Mouse (Mus musculus): ENCODE results near the gene Phf6. TPM values are rescaled to one million over a fixed set of nuclear protein-coding genes. Genes with fewer than 3 reads are reported as not detected.
"Not testable (repeated sequence)": the region's sequence is repeated elsewhere in the genome, so short reads cannot be mapped to it uniquely, and the experiment has no call there.

Phf6 gene
- polyA plus RNA-seq (2014; fragmentation: Nextera tagmentation; extraction: Ambion mirVana), result 29.7 and 35.0 TPM in 2 replicates

DNA sequence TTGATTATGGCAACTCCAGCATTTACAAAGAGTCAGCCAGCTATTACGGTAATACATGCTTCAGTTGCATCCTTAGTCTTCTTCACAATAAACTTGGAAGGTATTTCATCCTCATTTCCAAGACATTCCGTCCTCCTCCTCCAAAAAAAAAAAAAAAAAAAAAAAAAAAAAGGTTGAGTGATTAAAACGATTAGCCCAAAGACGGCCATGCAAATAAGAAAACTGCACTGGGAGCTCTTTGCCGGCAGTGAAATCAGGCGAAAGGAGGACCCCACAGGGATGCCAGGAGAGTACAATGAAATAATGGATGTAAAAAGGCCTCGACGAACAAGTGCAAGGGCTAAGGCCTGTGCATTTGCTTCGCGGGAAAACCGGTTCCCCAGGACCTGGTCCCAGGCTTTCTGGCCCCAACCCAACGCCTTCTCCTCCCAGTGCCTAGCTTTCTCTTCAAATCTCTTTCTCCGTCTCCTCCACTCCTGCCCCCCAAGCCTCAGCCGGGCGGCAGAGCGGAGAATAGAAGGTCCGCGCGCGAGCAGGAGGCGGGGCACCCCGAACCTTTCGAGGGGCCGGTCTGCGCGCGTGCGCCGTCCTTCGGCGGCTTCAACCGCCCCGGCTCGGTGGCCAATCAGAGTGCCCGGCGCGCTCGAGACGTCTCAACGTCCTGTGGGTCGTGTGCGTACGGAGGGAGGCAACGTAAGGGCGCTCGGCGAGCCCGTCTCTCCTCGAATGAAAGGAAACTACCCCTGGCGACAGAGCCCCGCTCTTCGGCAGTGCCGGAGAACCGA lies at the start of gene Phf6:
Gene Phf6 (plus strand): TSS at position 680 of the 785 bp plus-strand sequence.
- peak within 1 kb of the TSS; percentile 62 for H3K4me2 ChIP-seq
- DNase-seq (ENCODE audit: low spot score), result peak; percentile 80
- WGBS, result 20% methylated on average over 50 of the region's 54 CpGs

DNA sequence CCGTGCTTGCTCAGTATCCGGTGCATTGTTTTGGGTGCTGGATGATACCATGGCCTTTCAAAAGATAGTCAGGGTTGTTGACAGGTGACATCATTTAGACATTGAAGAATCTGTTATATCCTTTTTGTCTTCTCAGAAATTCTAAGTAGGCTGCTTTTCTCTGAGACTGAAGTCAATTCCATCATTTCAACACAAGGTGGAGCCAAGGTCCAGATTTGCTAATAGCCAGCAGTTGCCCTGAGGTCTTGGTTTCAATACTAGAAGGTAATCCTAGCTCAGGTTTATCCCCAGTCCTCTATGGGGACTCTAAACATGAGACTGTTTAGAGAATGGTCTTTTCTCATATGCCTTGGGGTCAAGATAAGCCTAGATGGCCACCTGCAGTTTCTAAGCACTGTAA lies 47.9 kb upstream of the Phf6 start:
- DNase-seq (ENCODE audit: low spot score), result no peak
- H3K4me2 ChIP-seq, result no peak overlapping the region
- no peak overlapping the region for H3K4me3 ChIP-seq (ENCODE audit: low read depth, low read length)
- H3K27ac ChIP-seq (ENCODE audit: low read depth, low read length), result no peak overlapping the region
- no peaks in the 10 kb centered on the region for H3K4me1 ChIP-seq (replicated peaks; ENCODE audit: control insufficient read depth, insufficient read depth, low read length)
- WGBS, result 40% methylated on average over 2 of the region's 2 CpGs
- no peaks in the 10 kb centered on the region; the same call in 1 of the 2 replicates for H3K27me3 ChIP-seq (replicated peaks; ENCODE audit: control insufficient read depth, insufficient read depth, low read length)
- no peak overlapping the region for H3K9ac ChIP-seq (ENCODE audit: low read depth, low read length)
- H3K9me3 ChIP-seq (ENCODE audit: control insufficient read depth, low read length), result no peaks in the 10 kb centered on the region
- no peak for ATAC-seq (replicated peaks; ENCODE audit: low FRiP score)
- H3K36me3 ChIP-seq (ENCODE audit: control insufficient read depth, insufficient read depth, low read length), result no peaks in the 10 kb centered on the region

More for the DNA sequence above, at the start of gene Phf6:
- peak; percentile 100 for ATAC-seq (replicated peaks; ENCODE audit: low FRiP score)
- no peaks in the 10 kb centered on the region for H3K4me1 ChIP-seq (replicated peaks; ENCODE audit: control insufficient read depth, insufficient read depth, low read length)
- H3K36me3 ChIP-seq (ENCODE audit: control insufficient read depth, insufficient read depth, low read length), result no peaks in the 10 kb centered on the region
- peak within 1 kb of the TSS; percentile 79 for H3K9ac ChIP-seq (ENCODE audit: low read depth, low read length)
- H3K27ac ChIP-seq (ENCODE audit: low read depth, low read length), result peak within 1 kb of the TSS; percentile 73
- no peaks in the 10 kb centered on the region for H3K9me3 ChIP-seq (ENCODE audit: control insufficient read depth, low read length)
- peak within 1 kb of the TSS; percentile 73 for H3K4me3 ChIP-seq (ENCODE audit: low read depth, low read length)
- no peaks in the 10 kb centered on the region; the same call in 1 of the 2 replicates for H3K27me3 ChIP-seq (replicated peaks; ENCODE audit: control insufficient read depth, insufficient read depth, low read length)

DNA sequence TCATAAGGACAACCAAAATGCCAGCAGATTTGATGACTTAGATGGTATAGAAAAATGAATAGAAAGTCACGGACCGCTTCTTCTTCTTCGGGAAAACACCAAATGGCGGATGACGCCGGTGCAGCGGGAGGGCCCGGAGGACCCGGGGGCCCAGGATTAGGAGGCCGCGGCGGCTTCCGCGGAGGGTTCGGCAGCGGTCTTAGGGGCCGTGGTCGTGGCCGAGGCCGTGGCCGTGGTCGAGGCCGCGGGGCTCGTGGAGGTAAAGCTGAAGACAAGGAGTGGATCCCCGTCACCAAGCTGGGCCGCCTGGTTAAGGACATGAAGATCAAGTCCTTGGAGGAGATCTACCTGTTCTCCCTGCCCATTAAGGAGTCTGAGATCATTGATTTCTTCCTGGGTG lies 13.6 kb upstream of the Phf6 start:
- WGBS, result 68% methylated on average over 23 of the region's 27 CpGs
- H3K27me3 ChIP-seq (replicated peaks; ENCODE audit: control insufficient read depth, insufficient read depth, low read length); ATAC-seq (replicated peaks; ENCODE audit: low FRiP score); H3K4me3 ChIP-seq (ENCODE audit: low read depth, low read length); H3K9ac ChIP-seq (ENCODE audit: low read depth, low read length); DNase-seq (ENCODE audit: low spot score); H3K36me3 ChIP-seq (ENCODE audit: control insufficient read depth, insufficient read depth, low read length); H3K27ac ChIP-seq (ENCODE audit: low read depth, low read length); H3K4me1 ChIP-seq (replicated peaks; ENCODE audit: control insufficient read depth, insufficient read depth, low read length); H3K4me2 ChIP-seq; H3K9me3 ChIP-seq (ENCODE audit: control insufficient read depth, low read length): not testable (repeated sequence)

GRCm38 (mm10) chrX:52912372-52912728 lies 284 bp downstream of the Phf6 start:
- Histone ChIP-seq H3K27ac (ENCODE audit: low read depth, low read length) (peak overlapping the region; percentile 73), H3K4me3 (ENCODE audit: low read depth, low read length) (peak overlapping the region; percentile 73), H3K9me3 (ENCODE audit: control insufficient read depth, low read length) (no peaks in the 10 kb centered on the region), H3K9ac (ENCODE audit: low read depth, low read length) (peak overlapping the region; percentile 79), H3K27me3 (replicated peaks; ENCODE audit: control insufficient read depth, insufficient read depth, low read length) (no peaks in the 10 kb centered on the region), H3K4me1 (replicated peaks; ENCODE audit: control insufficient read depth, insufficient read depth, low read length) (no peaks in the 10 kb centered on the region), H3K4me2 (peak overlapping the region; percentile 61), H3K36me3 (ENCODE audit: control insufficient read depth, insufficient read depth, low read length) (no peaks in the 10 kb centered on the region)
- no peak for DNase-seq (ENCODE audit: low spot score)
- 11% methylated on average over 26 of the region's 26 CpGs for WGBS
- ATAC-seq (replicated peaks; ENCODE audit: low FRiP score), result no peak; the same call in 1 of the 2 replicates

GRCm38 (mm10) chrX:52912826-52913701 lies 998 bp downstream of the Phf6 start:
- DNase-seq (ENCODE audit: low spot score), result peak; percentile 30
- peak overlapping the region; percentile 79 for H3K9ac ChIP-seq (ENCODE audit: low read depth, low read length)
- H3K9me3 ChIP-seq (ENCODE audit: control insufficient read depth, low read length), result no peaks in the 10 kb centered on the region
- no peaks in the 10 kb centered on the region for H3K27me3 ChIP-seq (replicated peaks; ENCODE audit: control insufficient read depth, insufficient read depth, low read length)
- ATAC-seq (replicated peaks; ENCODE audit: low FRiP score), result no peak
- no peak overlapping the region; the same call in 1 of the 2 replicates for H3K27ac ChIP-seq (ENCODE audit: low read depth, low read length)
- WGBS, result 15% methylated on average over 31 of the region's 31 CpGs
- H3K4me3 ChIP-seq (ENCODE audit: low read depth, low read length), result peak overlapping the region; percentile 73
- no peaks in the 10 kb centered on the region for H3K4me1 ChIP-seq (replicated peaks; ENCODE audit: control insufficient read depth, insufficient read depth, low read length)
- H3K36me3 ChIP-seq (ENCODE audit: control insufficient read depth, insufficient read depth, low read length), result no peaks in the 10 kb centered on the region
- peak overlapping the region; percentile 61 for H3K4me2 ChIP-seq

DNA sequence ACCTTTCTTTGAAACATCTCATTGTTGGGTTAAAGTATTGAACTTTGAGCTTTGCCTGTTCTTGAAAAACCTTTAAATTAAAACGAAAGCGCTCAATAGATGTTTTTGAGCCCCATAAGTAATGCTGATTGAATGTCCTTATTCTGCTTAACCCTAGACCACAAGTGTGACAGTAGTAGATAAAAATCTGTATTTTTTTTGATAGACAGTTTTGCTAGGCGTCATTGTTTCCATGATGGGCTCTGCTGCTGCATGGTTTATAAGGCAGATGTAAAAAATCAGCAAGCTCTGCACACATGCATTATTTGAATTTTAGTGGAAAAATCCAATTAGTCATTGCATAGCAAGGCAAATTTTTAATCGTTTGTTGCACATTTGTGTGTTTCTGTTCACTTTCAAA lies 1.8 kb downstream of the Phf6 start:
- H3K27ac ChIP-seq (ENCODE audit: low read depth, low read length), result no peak overlapping the region
- H3K4me3 ChIP-seq (ENCODE audit: low read depth, low read length), result peak overlapping the region; percentile 73
- H3K36me3 ChIP-seq (ENCODE audit: control insufficient read depth, insufficient read depth, low read length), result no peaks in the 10 kb centered on the region
- H3K27me3 ChIP-seq (replicated peaks; ENCODE audit: control insufficient read depth, insufficient read depth, low read length), result no peaks in the 10 kb centered on the region
- H3K9me3 ChIP-seq (ENCODE audit: control insufficient read depth, low read length), result no peaks in the 10 kb centered on the region
- peak overlapping the region; percentile 61 for H3K4me2 ChIP-seq
- DNase-seq (ENCODE audit: low spot score) (no peak), ATAC-seq (replicated peaks; ENCODE audit: low FRiP score) (no peak)
- H3K4me1 ChIP-seq (replicated peaks; ENCODE audit: control insufficient read depth, insufficient read depth, low read length), result no peaks in the 10 kb centered on the region
- no peak overlapping the region for H3K9ac ChIP-seq (ENCODE audit: low read depth, low read length)
- WGBS, result 58% methylated on average over 4 of the region's 4 CpGs

DNA sequence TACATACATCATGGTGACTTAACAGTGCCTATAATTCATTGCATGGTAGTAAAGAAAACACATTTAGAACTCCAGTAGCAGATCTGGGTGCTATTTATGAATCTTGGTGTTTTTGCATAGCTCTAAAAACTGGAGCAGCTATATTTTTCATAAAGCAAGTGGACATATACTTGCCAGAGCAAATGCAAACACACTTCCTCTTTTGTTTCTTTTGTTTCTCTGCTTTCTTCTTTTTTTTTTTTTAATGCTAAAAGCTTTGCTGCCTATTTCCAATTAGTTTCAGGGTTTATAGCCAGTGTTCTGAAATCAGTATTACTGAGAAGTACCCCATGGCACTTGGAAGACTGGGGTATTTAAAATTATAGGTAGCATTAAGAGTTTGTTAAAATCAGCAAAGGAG lies 2.6 kb downstream of the Phf6 start:
- DNase-seq (ENCODE audit: low spot score), result no peak
- H3K27me3 ChIP-seq (replicated peaks; ENCODE audit: control insufficient read depth, insufficient read depth, low read length), result no peaks in the 10 kb centered on the region
- no peak overlapping the region for H3K4me2 ChIP-seq
- ATAC-seq (replicated peaks; ENCODE audit: low FRiP score), result no peak
- no peaks in the 10 kb centered on the region for H3K36me3 ChIP-seq (ENCODE audit: control insufficient read depth, insufficient read depth, low read length)
- H3K4me3 ChIP-seq (ENCODE audit: low read depth, low read length), result no peak overlapping the region
- no peak overlapping the region for H3K27ac ChIP-seq (ENCODE audit: low read depth, low read length)
- H3K4me1 ChIP-seq (replicated peaks; ENCODE audit: control insufficient read depth, insufficient read depth, low read length), result no peaks in the 10 kb centered on the region
- no peaks in the 10 kb centered on the region for H3K9me3 ChIP-seq (ENCODE audit: control insufficient read depth, low read length)
- no peak overlapping the region for H3K9ac ChIP-seq (ENCODE audit: low read depth, low read length)

- Histone ChIP-seq H3K9me3 (ENCODE audit: control insufficient read depth, low read length) (no peaks in the 10 kb centered on the region), H3K4me2 (no peak overlapping the region), H3K36me3 (ENCODE audit: control insufficient read depth, insufficient read depth, low read length) (no peaks in the 10 kb centered on the region), H3K27me3 (replicated peaks; ENCODE audit: control insufficient read depth, insufficient read depth, low read length) (no peaks in the 10 kb centered on the region), H3K4me3 (ENCODE audit: low read depth, low read length) (no peak overlapping the region), H3K9ac (ENCODE audit: low read depth, low read length) (no peak overlapping the region), H3K4me1 (replicated peaks; ENCODE audit: control insufficient read depth, insufficient read depth, low read length) (no peaks in the 10 kb centered on the region), H3K27ac (ENCODE audit: low read depth, low read length) (no peak overlapping the region)
- ATAC-seq (replicated peaks; ENCODE audit: low FRiP score) (no peak), DNase-seq (ENCODE audit: low spot score) (no peak)
- 67% methylated on average over 5 of the region's 7 CpGs for WGBS
These were observed 4.5 kb downstream of the Phf6 start for GRCm38 (mm10) chrX:52916516-52916915.

All from liver, embryonic 11.5 days (tissue).